Mouse (Mus musculus) mammary gland, adult 2 months (tissue): ENCODE measurements around the gene Zfp868. TPM values are rescaled to one million over a fixed set of nuclear protein-coding genes. Genes with fewer than 3 reads are reported as not detected.

Experiments
- polyA plus RNA-seq: library from polyadenylated mRNA; depleted of rRNA; stranded (reverse); fragments of >200 nt; gene quantifications from 2 replicates; pipeline ENCODE4 v1.2.3, GENCODE M21; 2012; ENCODE audit warnings: low replicate concordance; rRNA removed

Gene Zfp868
- 3.2 and 6.4 TPM in 2 replicates for polyA plus RNA-seq

DNA sequence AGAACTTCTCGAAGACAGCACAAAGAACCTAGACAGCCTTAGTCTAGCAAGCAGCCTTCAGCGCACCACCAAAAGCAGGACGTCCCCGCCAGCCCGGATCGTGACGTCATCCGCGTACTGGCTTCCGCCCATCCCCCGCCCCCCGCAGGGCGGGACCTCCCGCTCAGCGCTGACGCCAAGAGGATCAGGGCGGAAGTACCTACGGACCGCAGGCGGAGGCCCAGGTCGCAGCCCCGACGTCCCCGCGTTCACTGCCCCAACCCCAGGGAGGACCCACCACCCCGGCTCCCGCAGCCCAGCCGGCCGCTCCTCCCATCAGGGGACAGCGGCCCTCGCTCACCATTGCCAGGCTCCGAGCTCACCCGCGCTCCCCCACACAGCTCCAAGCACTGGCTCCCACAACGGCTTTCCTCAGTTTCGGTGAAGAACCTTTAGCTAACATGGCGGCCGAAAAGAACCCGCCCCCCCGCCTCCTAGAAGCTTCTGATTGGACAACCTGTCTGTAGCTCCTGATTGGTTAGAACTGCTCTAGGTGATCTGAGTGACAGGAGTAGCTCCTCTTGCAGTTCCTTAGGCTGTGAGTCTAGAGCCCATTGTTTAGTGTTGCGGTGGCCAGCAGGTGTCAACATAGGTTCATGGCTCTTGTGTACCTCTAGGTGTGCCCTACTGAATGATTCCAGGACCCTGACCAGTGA lies at the start of gene Zfp868:
Zfp868 (minus strand) TSS at position 454 of the 695 bp plus-strand sequence.

DNA sequence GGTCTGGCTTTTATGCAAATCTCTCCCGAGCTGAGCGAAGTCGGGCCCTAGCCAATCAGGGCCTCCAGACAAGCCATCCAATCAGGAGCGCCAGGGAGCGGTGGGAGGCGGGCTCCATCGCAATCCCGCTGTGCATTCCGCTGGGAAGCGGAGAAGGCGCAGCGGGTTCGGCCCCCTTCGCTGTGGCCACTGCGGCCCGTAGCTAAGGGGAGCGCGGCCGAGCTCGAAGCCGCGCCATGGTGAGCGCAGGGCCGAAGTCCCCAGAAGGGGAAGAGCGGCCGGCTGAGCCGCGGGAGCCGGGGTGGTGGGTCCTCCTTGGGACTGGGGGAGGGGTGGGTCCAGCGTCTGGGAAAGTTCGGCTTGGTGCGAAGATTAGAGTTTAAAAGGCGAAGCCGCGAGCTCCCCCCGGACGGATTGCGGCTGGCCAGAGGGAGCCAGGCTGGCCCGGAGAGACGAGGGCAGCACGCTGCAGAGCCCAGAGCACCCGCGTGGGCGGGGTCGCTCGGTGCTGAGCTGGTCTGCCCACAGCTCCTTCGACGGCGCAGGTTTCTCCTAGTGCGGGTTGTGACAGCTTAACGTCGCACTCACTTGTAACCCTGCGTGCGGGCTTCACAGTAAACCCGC lies 29.1 kb upstream of the Zfp868 start, which contains the start of gene Zfp964:
Zfp964 (plus strand) TSS at position 122 of the 624 bp plus-strand sequence.

Other genes with a start within 250 kb of the Zfp868 start
- gene Gm9495, start 172.0 kb downstream of the Zfp868 start, polyA plus RNA-seq: not detected in 2 replicates
- gene Gm7697, start 102.6 kb downstream of the Zfp868 start, polyA plus RNA-seq: not detected in 2 replicates
- gene Zfp964, start 28.9 kb upstream of the Zfp868 start, polyA plus RNA-seq: 0.47 and 1.5 TPM in 2 replicates
- gene Zfp869, start 85.2 kb upstream of the Zfp868 start, polyA plus RNA-seq: 1.5 and 4.1 TPM in 2 replicates
- 1.3 and 3.4 TPM in 2 replicates for gene Zfp963, start 124.4 kb upstream of the Zfp868 start, polyA plus RNA-seq
- gene Gm20422, start 149.3 kb upstream of the Zfp868 start, polyA plus RNA-seq: not detected in 2 replicates
- gene Atp13a1, start 165.6 kb upstream of the Zfp868 start, polyA plus RNA-seq: 77.1 and 111 TPM in 2 replicates
- gene Zfp866, start 165.6 kb upstream of the Zfp868 start, polyA plus RNA-seq: 8.3 and 14.9 TPM in 2 replicates
- gene Gmip, start 183.1 kb upstream of the Zfp868 start, polyA plus RNA-seq: 73.6 and 132 TPM in 2 replicates
- 3.2 and 4.7 TPM in 2 replicates for gene Lpar2, start 196.9 kb upstream of the Zfp868 start, polyA plus RNA-seq
- gene Pbx4, start 206.9 kb upstream of the Zfp868 start, polyA plus RNA-seq: 1.9 and 4.0 TPM in 2 replicates